Mouse (Mus musculus): ENCODE data around the gene Srgap2. TPM values are rescaled to one million over a fixed set of nuclear protein-coding genes. Genes with fewer than 3 reads are reported as not detected.

The Srgap2 gene
- polyA plus RNA-seq, 1 experiment from 2014 or later, result 16.9 TPM

DNA sequence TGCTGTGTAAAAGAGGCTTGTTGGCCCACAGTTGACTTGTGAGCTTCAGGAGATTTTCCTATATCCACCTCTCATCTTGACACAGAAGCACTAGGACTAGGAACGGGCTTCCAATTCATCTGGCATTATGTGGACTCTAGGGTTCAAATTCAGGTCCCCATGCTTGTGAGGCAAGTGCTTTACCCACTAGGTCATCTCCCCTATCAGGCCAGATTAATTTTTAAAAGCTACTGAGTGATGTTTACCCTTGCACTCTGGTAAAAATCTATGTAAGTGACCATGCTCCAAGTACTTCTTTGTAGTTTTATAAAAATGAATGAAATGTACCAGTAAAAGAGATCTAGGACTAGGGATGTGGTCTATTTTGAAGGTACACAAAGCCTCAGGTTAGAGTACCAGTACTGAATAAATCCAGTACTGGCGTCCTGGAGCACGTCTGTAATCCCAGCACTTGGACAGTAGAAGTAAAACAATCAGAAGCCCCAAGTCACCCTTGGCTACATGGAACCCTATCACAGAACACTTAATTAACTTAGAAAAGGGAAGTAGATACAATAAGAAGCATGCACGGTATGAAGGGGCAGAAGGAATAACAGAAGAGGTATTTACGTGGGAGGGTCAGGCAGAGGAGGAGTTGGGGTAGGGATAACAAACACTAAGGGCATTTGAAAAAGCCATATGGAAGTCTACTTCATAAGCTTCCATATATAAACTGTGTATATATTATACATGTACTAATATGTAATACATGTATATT, 40.9 kb downstream of the Srgap2 start:
- peaks cover 6% of the 10 kb centered on the region; the same call in 1 of the 2 replicates for H3K4me1 ChIP-seq
- 65% methylated on average over 5 of the region's 5 CpGs for WGBS
- H3K9me3 ChIP-seq (replicated peaks), result no peaks in the 10 kb centered on the region
- no peaks in the 10 kb centered on the region for H3K36me3 ChIP-seq
- no peak overlapping the region for H3K9ac ChIP-seq
- H3K27me3 ChIP-seq, result no peaks in the 10 kb centered on the region
- no peak overlapping the region for H3K27ac ChIP-seq
- no peak overlapping the region for H3K4me2 ChIP-seq (replicated peaks)
- no peak for ATAC-seq (ENCODE audit: low FRiP score)
- no peak overlapping the region for H3K4me3 ChIP-seq

DNA sequence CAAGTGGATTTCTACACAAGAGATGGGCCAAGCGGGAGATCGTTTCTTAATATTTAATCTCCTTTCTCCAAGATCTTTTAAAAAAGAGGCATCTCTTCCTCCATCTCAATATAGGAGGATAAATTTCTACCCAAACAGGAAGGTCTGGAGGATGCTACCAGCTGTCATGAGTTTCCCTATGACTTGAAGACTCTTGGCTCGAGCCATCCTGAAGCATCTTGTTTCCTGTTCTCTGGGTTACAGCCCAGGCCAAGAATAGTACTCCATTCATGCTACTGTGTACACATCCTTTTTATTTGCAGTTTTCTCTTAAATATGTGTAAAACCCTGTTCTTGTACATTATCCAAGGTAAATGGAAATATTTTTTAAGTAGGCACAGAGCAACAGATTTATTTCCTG, 44.9 kb downstream of the Srgap2 start:
- no peak overlapping the region for H3K27ac ChIP-seq
- H3K4me3 ChIP-seq, result no peak overlapping the region
- 95% methylated on average over 3 of the region's 3 CpGs for WGBS
- H3K27me3 ChIP-seq, result no peaks in the 10 kb centered on the region
- H3K9me3 ChIP-seq (replicated peaks), result peaks cover 4% of the 10 kb centered on the region; the same call in 1 of the 2 replicates
- no peak for ATAC-seq (ENCODE audit: low FRiP score)
- H3K4me1 ChIP-seq, result peaks cover 4% of the 10 kb centered on the region; the same call in 1 of the 2 replicates
- peaks cover 3% of the 10 kb centered on the region; the same call in 1 of the 2 replicates for H3K36me3 ChIP-seq
- H3K9ac ChIP-seq, result no peak overlapping the region
- H3K4me2 ChIP-seq (replicated peaks), result no peak overlapping the region

DNA sequence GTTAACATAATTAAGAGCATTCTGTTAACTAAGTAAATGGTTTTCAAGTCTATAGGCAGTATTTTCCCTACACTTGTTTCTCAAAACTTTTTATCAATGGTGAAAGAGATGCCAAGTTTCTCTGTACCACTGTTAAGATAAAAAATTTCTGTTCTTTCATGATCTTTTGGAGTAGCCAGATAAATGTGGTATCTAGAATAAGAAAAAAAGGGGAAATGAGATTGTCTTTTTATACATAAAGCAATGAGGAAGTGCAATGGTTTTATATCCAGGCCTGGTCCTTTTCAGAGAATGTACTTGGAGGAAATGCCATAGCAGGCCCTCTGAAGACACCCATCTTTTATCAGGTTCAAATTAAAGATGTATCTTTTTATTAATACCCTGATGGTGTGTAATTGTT, 45.8 kb downstream of the Srgap2 start:
- peaks cover 3% of the 10 kb centered on the region; the same call in 1 of the 2 replicates for H3K36me3 ChIP-seq
- H3K27me3 ChIP-seq, result no peaks in the 10 kb centered on the region
- no peak overlapping the region for H3K9ac ChIP-seq
- H3K4me2 ChIP-seq (replicated peaks), result no peak overlapping the region
- peaks cover 4% of the 10 kb centered on the region; the same call in 1 of the 2 replicates for H3K9me3 ChIP-seq (replicated peaks)
- H3K27ac ChIP-seq, result no peak overlapping the region
- H3K4me3 ChIP-seq, result no peak overlapping the region
- no peak for ATAC-seq (ENCODE audit: low FRiP score)
- no peaks in the 10 kb centered on the region for H3K4me1 ChIP-seq

DNA sequence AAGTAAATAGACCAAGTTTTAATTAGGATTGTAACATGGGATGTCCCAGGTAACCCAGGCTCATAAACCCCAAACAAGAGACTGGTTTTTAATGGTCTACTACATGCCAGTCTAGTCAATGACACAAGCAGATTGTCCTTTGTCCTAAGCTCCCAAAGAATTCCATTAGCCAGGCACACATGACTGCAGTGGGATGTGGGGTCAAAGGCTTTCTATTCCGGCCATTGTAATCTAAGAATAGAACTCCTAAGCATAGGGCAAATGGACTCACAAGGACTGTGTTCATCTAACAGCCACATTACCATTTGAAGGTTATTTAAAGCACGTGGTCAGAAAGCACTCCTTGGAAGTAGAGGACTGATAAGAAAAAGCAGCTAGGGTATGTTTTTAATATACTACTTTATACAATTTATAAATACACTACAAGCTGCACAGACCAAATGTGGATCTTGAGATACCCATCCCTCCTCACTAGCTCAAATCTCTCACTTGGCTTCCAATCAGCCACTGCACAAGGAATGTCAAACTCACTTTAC, 48.3 kb downstream of the Srgap2 start:
- 27% methylated on average over 2 of the region's 2 CpGs for WGBS
- H3K9ac ChIP-seq, result no peak overlapping the region
- peaks cover 3% of the 10 kb centered on the region; the same call in 1 of the 2 replicates for H3K36me3 ChIP-seq
- no peaks in the 10 kb centered on the region for H3K27me3 ChIP-seq
- no peak overlapping the region for H3K4me2 ChIP-seq (replicated peaks)
- H3K27ac ChIP-seq, result no peak overlapping the region
- no peak for ATAC-seq (ENCODE audit: low FRiP score)
- H3K4me3 ChIP-seq, result no peak overlapping the region
- peaks cover 4% of the 10 kb centered on the region; the same call in 1 of the 2 replicates for H3K9me3 ChIP-seq (replicated peaks)
- no peaks in the 10 kb centered on the region for H3K4me1 ChIP-seq

DNA sequence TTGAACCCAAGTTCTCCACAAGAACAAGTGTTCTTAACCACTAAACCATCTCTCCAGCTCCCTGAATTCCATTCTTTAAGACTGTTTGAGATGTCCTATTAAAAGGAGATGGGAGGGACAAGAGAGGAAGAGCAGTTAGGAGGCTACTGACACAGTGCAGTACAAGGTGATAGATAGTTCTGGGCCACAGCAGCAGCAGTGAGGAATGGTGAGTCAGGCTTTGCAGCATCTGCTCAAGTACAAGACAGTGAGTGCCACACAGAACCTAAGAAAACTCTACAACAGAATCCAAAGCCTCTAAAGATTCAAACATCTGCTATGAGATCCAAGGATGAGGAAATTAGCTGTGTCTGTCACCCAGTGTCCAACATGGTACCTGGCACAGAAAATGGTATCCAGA, 51.8 kb downstream of the Srgap2 start:
- no peak overlapping the region for H3K4me3 ChIP-seq
- H3K27me3 ChIP-seq, result no peaks in the 10 kb centered on the region
- H3K9ac ChIP-seq, result no peak overlapping the region
- no peak for ATAC-seq (ENCODE audit: low FRiP score)
- peaks cover 4% of the 10 kb centered on the region; the same call in 1 of the 2 replicates for H3K9me3 ChIP-seq (replicated peaks)
- H3K4me2 ChIP-seq (replicated peaks), result no peak overlapping the region
- no peak overlapping the region for H3K27ac ChIP-seq
- peaks cover 3% of the 10 kb centered on the region; the same call in 1 of the 2 replicates for H3K36me3 ChIP-seq
- no peaks in the 10 kb centered on the region for H3K4me1 ChIP-seq

DNA sequence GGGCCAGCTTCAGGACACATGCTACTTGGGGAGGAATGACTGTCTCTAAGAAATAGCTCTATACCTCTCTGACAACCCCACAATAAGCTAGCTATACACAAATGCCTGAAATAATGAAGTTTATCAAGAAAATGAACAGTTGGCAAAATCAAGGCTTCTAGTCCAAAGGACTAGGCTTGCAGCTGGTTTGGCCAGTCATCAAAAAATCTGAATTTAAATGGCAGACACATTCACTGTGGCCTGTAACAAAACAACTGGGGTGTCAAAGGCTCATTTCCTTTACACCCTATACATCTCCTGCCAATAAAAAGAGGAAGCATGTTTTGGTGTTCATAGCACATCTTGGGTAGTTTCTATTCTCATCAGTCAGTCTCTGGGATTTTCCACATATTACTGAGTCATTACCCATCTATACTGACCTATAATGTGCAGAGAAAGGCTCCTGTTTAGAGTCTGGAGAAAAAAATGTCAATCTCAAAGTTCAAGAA, 53.5 kb downstream of the Srgap2 start:
- no peaks in the 10 kb centered on the region for H3K9me3 ChIP-seq (replicated peaks)
- no peak overlapping the region for H3K4me2 ChIP-seq (replicated peaks)
- H3K27ac ChIP-seq, result no peak overlapping the region
- no peaks in the 10 kb centered on the region for H3K36me3 ChIP-seq
- H3K4me1 ChIP-seq, result no peaks in the 10 kb centered on the region
- no peak overlapping the region for H3K4me3 ChIP-seq
- no peak for ATAC-seq (ENCODE audit: low FRiP score)
- H3K27me3 ChIP-seq, result no peaks in the 10 kb centered on the region
- no peak overlapping the region for H3K9ac ChIP-seq

DNA sequence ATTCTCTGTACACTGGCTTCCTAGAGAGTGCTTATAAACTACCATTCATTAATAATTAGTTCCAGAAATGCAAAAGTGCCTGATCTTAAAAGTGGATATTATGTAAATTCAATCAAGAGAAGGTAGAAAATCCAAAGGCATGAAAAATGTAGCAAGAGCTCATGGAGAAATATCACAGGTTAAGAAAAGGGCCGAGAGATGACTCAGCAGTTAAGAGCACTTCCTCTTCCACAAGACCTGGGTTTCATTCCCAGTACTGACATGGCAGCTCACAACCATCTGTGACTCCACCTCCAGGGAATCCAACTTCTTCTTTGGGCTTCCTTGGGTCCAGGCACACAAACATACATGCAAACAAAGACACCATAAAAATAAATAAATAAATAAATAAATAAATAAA, 56.6 kb downstream of the Srgap2 start:
- H3K4me2 ChIP-seq (replicated peaks), result no peak overlapping the region
- WGBS, result 81% methylated on average over 1 of the region's 1 CpGs
- ATAC-seq (ENCODE audit: low FRiP score), result no peak

DNA sequence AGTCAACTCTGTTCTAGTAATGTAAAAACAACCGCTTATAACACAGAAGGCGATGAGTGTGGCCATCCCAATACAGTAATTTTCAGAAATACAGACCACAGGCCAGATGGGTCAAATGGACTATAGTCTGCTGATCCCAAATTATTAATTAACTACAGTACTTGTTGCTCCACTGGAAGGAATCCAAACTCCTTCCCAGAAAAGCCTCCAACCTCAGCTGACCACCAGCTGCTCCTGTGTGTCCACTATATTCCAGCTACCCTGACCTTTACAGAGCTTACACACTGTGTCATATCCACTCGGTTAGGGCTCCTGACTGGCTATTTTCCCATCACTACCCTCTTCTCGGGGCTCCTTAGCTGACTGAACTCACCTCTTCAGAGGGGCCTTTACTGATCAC, 61.3 kb downstream of the Srgap2 start:
- 90% methylated on average over 4 of the region's 4 CpGs for WGBS
- no peak overlapping the region for H3K4me2 ChIP-seq (replicated peaks)
- H3K9me3 ChIP-seq (replicated peaks), result no peaks in the 10 kb centered on the region
- no peak overlapping the region for H3K9ac ChIP-seq
- H3K4me3 ChIP-seq, result no peak overlapping the region
- H3K27me3 ChIP-seq, result no peaks in the 10 kb centered on the region
- no peak overlapping the region for H3K27ac ChIP-seq
- peaks cover 2% of the 10 kb centered on the region; the same call in 1 of the 2 replicates for H3K4me1 ChIP-seq
- H3K36me3 ChIP-seq, result no peaks in the 10 kb centered on the region
- no peak for ATAC-seq (ENCODE audit: low FRiP score)

More for the DNA sequence above, 56.6 kb downstream of the Srgap2 start:
- no peak overlapping the region for H3K27ac ChIP-seq
- H3K27me3 ChIP-seq, result no peaks in the 10 kb centered on the region
- H3K36me3 ChIP-seq, result no peaks in the 10 kb centered on the region
- H3K9me3 ChIP-seq (replicated peaks), result no peaks in the 10 kb centered on the region
- H3K4me1 ChIP-seq, result no peaks in the 10 kb centered on the region
- H3K4me3 ChIP-seq, result no peak overlapping the region
- H3K9ac ChIP-seq, result no peak overlapping the region

DNA sequence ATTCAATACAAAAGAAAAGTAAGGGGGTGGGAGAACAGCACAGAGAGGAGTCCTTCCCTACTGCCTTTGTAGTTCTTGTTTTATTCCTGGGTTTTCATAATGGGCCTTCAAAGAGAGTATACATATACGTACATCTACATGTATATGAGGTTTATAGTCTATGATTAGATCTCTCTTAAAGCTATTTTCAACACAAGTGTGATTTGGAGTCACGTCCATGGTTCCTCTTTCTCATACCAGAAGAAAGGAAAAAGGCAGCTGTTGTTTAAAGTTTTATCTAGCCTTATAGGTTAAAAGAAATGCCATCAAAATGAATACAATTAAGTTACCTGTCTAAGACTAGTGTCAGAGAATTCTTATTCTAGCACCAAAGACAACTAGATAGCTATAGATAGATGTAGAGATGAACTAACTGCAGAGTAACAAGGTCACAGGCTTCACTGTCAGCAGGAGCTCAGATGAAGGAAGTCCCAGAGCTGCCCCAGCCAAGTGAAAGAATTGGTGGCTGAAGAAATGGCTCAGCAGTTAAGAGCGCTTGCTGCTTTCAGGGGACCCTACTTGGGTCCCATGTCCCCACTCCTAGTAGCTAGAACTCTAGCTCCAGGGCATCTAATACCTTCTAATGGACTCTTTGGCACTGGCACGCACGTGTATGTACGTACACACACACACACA, 63.1 kb downstream of the Srgap2 start:
- no peak overlapping the region for H3K9ac ChIP-seq
- H3K4me3 ChIP-seq, result no peak overlapping the region
- H3K4me2 ChIP-seq (replicated peaks), result no peak overlapping the region
- WGBS, result 99% methylated on average over 5 of the region's 6 CpGs
- no peaks in the 10 kb centered on the region for H3K27me3 ChIP-seq
- no peaks in the 10 kb centered on the region for H3K9me3 ChIP-seq (replicated peaks)
- peaks cover 2% of the 10 kb centered on the region; the same call in 1 of the 2 replicates for H3K4me1 ChIP-seq
- H3K36me3 ChIP-seq, result no peaks in the 10 kb centered on the region
- no peak for ATAC-seq (ENCODE audit: low FRiP score)
- no peak overlapping the region for H3K27ac ChIP-seq

DNA sequence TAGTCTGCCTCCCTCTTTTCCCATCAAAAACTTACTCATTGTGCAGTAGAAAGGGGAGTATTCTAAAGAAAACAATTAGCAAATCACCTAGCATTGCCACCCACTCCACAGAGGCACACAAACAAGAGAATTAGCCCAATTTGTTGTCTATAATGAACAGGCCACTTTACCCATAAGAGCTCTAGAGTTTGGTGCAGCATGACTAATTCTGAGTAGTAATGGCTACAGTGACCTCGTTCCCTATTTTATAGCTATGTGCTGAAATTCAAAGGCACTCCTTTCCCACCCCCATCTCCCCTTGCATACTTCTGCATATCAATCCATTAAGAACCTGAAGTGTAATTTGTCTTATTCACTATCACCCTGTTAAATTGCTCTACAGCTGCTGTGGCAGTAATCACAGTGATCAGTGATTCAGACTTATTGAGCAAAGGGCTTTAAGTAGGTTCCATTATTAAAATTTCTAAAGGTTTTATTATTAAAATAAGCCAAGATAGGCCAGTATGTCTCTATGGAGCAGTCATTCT, 64.5 kb downstream of the Srgap2 start:
- Histone ChIP-seq H3K9me3 (replicated peaks) (no peaks in the 10 kb centered on the region), H3K4me2 (replicated peaks) (no peak overlapping the region), H3K27ac (no peak overlapping the region), H3K36me3 (no peaks in the 10 kb centered on the region), H3K4me3 (no peak overlapping the region), H3K27me3 (no peaks in the 10 kb centered on the region), H3K9ac (no peak overlapping the region), H3K4me1 (peaks cover 2% of the 10 kb centered on the region; the same call in 1 of the 2 replicates)
- WGBS, result 66% methylated on average over 1 of the region's 1 CpGs
- no peak for ATAC-seq (ENCODE audit: low FRiP score)

DNA sequence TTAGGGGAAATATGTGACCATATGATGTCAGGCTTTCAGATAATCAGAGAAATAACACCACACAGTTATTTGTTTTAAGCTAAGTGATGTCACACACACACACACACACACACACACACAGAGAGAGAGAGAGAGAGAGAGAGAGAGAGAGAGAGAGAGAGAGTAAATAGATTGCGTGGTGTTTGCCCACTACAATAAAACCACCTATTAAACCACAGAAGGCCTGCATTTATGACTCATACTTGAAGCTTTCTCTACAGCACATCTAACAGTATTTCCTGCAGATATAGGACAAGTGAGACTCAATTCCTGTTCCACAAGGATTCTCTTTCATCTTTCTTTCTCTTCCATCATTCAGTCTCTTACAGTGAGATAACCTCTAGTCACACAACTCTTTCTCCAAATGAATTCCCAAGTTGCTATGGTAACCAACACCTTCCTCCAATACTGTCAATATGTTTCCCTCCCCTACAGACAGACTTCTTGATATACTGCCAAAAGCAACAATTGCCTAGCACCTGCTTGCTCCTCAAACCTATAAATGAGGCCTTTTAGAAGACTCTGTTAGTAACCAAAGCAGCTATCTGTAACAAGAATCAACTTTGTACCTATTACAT, 66.1 kb downstream of the Srgap2 start:
- ATAC-seq (ENCODE audit: low FRiP score), result no peak
- no peak overlapping the region for H3K27ac ChIP-seq
- WGBS, result 100% methylated on average over 1 of the region's 1 CpGs

DNA sequence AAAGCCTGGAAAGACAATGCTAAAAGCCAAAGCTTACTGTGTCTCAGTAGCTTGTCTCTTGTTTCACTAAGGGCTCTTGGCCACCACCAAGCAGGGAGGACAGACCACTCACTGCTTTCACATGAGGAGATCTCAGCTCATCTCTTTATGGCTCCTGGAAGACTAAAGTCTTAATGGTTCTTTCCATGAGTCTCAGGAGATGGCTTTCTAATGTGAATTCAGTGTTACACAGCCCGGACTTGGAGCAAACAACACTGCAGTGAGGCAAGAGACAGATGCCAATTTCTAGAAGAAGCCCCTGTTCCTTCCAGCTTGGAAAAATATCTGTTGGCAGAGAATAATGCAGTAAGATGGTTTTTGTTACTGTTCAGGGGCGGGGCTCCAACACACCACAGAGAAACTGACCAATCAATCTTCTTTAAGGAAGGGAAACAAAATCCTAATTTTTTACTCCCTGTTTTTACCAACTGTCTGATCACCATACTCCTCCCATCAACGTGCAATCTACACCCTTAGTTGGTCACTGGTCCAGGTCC, 71.7 kb downstream of the Srgap2 start:
- Histone ChIP-seq H3K4me2 (replicated peaks) (no peak overlapping the region), H3K27ac (no peak overlapping the region), H3K27me3 (no peaks in the 10 kb centered on the region), H3K4me1 (peaks cover 9% of the 10 kb centered on the region; the same call in 1 of the 2 replicates), H3K9me3 (replicated peaks) (no peaks in the 10 kb centered on the region), H3K36me3 (no peaks in the 10 kb centered on the region), H3K9ac (no peak overlapping the region), H3K4me3 (no peak overlapping the region)
- 82% methylated on average over 3 of the region's 3 CpGs for WGBS
- no peak for ATAC-seq (ENCODE audit: low FRiP score)

More for the DNA sequence above, 66.1 kb downstream of the Srgap2 start:
- Histone ChIP-seq H3K27me3 (no peaks in the 10 kb centered on the region), H3K9ac (no peak overlapping the region), H3K4me1 (peaks cover 2% of the 10 kb centered on the region; the same call in 1 of the 2 replicates), H3K4me3 (no peak overlapping the region), H3K4me2 (replicated peaks) (no peak overlapping the region), H3K36me3 (no peaks in the 10 kb centered on the region), H3K9me3 (replicated peaks) (no peaks in the 10 kb centered on the region)

Data from hindbrain, embryonic 12.5 days (tissue).